Mouse (Mus musculus): ENCODE measurements around the gene Gm49373.

The Gm49373 gene

DNA sequence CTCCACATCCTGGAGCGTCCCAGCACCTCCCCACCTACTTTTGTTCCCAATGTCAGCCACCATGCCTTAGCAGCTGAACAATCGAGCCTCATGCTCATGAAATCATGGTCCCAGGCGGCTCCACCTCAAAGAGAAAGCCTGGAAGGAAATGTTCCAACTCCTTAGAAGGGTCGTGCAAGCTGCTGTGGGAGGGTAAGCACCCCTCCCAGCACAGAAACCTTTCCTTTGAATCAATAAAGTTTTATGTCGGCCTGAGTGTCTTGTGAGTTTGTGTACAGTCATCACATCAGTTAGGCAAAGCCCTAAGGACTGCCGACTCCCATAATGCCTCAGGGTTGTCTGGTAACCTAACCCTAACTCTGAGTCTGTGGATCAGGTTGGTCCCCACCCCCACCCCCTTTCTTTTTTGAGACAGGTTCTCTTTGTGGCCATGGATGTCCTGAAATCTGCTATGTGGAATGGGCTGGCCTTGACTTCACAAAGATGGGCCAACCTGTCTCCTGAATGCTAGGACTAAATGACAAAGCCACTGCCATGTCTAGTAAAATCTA is 44.3 kb downstream of the Gm49373 start:
- DNase-seq (ENCODE audit: low read depth, low spot score): no peak

DNA sequence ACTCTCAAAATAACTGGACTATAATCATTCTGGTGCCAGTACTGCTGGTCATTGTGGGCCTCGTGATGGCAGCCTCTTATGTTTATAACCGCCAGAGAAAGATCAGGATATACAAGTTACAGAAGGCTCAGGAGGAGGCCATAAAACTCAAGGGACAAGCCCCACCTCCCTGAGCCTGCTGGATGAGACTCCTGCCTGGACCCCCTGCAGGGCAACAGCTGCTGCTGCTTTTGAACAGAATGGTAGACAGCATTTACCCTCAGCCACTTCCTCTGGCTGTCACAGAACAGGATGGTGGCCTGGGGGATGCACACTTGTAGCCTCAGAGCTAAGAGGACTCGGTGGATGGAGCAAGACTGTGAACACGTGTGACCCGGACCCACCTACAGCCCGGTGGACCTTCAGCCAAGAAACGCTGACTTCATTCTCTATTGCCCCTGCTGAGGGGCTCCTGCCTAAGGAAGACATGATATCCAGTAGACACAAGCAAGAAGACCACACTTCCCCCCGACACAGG is 45.1 kb downstream of the Gm49373 start:
- DNase-seq (ENCODE audit: low read depth, low spot score): no peak

DNA sequence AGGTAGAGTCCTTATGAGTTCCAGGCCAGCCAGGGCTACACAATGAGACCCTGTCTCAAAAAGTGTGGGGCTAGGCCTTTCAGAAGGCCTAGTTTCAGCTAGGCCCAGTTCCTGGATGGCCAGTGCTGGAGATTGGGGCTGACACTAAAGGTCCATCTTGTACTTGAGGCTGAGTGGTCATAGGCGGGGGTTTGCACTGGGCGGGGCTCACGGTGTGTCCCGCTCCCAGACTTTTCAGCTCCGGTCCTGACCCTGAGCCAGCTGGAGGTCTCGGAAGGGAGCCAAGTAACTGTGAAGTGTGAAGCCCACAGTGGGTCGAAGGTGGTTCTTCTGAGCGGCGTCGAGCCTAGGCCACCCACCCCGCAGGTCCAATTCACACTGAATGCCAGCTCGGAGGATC is 46.0 kb downstream of the Gm49373 start:
- DNase-seq (ENCODE audit: low read depth, low spot score): no peak

DNA sequence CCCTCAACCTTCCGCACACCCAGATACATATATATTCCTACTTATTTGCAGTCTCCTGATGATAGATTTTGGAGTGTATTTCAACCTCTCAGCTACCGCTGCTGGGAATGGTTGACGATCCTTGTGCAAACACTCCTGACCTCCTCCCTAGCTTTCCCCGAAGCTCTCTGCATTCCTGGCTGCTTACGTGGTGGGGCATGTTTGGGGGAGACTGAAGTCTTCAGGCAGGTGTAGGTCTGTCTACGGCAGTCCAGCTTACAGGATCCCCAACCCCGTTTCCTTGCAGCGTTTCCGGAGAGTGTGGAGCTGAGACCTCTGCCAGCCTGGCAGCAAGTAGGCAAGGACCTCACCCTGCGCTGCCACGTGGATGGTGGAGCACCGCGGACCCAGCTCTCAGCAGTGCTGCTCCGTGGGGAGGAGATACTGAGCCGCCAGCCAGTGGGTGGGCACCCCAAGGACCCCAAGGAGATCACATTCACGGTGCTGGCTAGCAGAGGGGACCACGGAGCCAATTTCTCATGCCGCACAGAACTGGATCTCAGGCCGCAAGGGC is 47.6 kb downstream of the Gm49373 start:
- no peak for DNase-seq (ENCODE audit: low read depth, low spot score)

DNA sequence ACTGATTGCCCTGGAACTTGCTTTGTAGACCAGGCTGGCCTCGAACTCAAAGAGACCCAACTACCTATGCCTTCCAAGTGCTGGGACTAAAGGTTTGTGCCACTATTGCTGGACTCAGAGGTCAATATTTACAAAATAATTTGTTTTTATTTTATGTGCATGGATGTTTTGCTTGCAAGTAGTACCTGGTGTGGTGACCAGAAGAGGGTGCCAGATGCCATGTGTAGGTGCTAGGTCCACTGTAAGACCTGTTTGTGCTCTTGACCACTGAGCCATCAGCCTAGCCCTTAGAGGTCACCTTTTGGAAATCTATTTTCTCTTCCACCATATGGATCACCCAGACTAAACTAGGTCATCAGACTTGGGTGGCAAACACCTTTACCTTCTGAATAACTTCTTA is 50.2 kb downstream of the Gm49373 start:
- DNase-seq (ENCODE audit: low read depth, low spot score): no peak

DNA sequence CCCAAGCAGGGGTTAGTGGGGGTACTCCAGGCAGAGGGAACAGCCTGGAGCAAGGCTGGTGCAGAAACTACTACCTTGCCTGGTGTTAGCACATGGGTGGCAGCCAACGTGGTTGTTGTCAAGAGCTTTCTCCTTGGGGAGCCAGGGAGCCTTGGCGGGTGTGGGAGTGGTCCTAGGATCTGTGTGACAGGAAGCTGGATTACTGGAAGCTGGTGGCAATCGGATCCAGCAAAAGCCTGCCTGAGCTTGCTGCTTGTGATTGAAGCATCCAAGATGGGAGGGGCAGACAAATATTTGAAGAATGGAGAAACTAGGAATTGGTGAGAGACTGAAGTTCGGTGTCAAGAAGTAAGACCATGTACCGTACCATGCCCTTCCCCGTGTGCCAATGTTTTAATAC is 50.6 kb downstream of the Gm49373 start:
- DNase-seq (ENCODE audit: low read depth, low spot score): no peak

DNA sequence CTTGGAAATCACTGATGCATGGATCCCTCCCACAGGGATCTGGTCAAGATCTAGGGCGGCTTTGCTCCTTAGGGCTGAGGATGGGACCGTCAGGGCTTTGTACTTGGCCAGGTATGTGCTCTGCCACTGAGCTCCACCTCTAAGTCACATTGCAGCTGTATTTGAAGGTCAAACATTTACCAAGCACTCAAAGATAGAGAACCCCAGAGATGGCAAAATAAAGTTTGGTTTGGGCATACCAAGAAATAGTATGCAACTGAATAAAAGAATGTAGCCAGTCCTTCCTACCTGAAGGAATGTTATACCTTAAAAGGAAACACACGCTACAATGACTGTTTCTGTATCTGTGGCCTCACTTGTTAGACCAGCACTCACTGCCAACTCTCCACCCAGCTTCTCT is 51.5 kb downstream of the Gm49373 start:
- DNase-seq (ENCODE audit: low read depth, low spot score): no peak

DNA sequence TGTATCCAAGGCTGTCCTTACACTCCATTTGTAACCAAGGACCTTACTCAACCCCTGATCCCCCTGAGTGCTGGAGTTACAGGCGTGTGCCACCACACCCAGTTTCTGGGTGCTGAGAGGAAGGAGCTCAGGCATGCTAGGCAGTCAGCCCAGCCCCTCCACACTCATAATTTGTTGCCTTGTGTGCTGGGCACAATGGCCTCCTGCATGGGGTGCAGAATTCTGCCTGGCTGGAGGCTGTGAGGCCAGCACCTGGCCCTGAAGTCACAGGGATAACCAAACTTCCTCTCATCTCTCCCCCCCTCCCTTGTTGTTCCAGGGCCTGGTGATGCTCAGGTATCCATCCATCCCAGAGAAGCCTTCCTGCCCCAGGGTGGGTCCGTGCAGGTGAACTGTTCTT is 54.3 kb downstream of the Gm49373 start:
- no peak for DNase-seq (ENCODE audit: low read depth, low spot score)

DNA sequence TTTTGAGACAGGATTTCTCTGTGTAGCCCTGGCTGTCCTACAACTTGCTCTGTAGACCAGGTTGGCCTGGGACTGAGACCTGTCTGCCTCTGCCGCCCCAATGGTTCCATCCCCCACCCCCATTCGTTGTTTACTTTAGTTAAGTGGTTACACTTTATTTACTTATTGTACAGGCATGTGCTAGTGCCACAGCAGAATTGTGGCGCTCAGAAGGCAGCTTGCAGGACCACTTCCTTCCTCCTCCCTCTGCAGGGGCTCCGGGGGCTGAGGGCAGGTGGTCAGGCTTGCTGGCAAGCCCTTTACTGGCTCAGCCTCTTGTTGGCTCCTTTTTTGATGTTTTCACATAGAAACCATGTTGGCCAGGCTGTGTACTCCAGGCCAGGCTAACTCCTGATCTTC is 55.7 kb downstream of the Gm49373 start:
- no peak for DNase-seq (ENCODE audit: low read depth, low spot score)

DNA sequence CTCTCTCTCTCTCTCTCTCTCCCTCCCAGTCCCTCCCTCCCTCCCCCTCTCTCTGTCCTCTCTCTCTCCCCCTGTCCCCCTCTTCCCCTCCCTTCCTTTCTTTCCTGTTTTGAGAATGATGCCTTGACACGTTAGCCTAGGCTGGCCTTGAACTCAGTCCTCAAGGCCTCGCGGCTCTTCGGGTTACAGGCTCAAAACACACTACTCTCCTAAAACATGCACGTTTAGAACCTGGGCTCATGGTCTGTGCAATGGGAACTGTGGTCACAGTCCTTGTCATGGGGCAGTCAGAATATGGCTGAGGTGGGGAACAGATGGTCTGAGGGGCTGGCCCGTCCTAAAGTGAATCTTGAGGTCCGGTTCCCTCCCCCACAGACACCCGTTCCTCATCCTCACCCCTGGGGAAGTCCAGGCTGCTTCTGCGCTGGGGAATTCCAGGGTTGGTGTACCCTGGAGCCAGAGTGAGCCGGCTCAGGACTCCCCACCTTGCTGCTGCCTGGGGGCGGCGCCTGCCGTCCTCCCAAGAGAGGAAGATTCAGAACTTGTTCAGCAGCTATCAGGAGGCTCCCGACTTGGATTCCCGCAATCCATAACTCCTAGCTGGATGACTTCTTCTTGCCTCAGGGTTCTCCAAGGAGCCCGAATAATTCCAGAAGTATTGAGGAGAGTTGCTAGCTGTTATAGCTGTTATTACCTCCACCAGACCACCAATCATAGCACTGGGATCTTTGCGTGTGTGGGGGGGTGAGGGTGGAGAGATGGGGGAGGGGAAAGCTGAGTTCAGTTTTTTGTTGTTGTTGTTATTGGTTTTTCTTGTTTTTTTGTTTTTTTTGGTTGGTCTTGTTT is 56.3 kb downstream of the Gm49373 start:
- no peak for DNase-seq (ENCODE audit: low read depth, low spot score)

DNA sequence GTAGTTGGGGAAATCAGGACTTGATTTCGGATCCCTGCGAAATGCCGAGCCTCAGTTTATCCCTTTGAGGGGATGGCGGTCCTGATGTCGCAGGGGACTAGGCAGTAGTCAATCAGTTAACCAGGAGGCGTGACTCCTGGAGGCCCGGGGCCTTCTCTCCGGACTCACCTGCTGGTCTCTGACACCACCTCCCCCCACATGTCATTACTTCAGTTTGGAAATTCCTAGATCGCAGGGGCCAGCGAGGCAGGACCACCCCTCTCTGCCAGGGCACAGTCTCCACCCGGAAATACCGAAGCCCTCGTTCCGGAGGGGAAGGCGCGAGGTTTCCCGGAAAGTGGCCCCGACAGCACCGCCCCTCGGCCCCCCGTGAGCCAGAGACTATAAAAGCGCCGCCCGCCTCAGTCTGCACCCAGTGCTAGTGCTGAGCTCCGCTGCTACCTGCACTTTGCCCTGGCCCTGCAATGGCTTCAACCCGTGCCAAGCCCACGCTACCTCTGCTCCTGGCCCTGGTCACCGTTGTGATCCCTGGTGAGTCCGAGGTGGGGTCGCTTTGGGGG is 57.2 kb downstream of the Gm49373 start, which contains the start of gene Icam1:
Gene Icam1 (plus strand): TSS at position 415 of the 560 bp plus-strand sequence.
- no peak for DNase-seq (ENCODE audit: low read depth, low spot score)

DNA sequence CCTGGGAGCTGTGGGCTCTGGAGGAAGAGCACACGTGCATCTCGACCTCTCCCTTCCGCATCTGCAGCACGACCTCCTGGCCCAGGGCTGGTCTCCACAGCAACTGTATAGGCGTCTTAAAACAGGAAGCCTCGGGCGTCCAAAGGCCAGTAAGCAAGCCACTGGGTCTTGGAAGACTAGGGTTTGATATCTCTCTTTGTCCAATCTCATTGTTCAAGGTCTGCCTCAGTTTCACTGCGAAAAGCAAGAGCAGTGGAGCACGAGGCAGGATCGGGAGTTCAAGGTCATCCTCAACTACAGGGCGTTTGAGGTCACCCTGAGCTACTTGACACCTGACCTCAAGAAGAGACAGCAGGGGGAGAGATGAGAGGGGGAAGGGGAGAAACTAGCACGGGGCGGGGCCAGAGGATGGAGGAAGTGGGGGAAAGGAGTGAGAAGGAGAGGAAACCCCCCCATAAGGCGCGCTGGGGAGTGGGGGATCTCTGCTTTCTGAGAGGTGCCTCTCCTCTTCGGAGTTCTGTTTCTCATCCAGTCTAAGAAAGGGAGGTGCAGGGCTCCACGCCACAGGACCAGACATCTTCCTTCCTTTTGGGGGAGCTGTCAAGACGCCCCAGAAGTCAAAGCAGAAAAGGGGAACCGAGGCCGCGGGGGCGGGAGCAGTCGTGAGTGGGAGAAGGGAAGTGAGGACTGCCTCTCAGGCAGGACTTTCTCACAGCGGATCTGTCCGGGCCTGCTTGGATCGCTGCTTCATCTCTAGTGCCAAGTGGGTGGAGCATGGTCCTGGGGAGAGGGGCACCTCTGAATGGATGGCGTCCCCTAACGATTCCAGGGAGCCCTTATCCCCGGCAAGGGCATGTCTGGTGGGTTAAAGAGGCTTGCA is 58.0 kb downstream of the Gm49373 start:
- DNase-seq (ENCODE audit: low read depth, low spot score): no peak

Measured in mesoderm, embryonic 11.5 days (tissue).